Mouse (Mus musculus) myocyte (in vitro differentiated cells): ENCODE data around the gene Trpc2.
"Not testable (repeated sequence)": the region's sequence is repeated elsewhere in the genome, so short reads cannot be mapped to it uniquely, and the experiment has no call there.

Source experiments
- CEBPB ChIP-seq: IDR thresholded peaks from 2 replicates; pipeline ENCODE4 v1.6.1; 2011; ENCODE audit warnings: mild to moderate bottlenecking, moderate library complexity; ENCODE audit not compliant: poor library complexity, insufficient read depth, severe bottlenecking
- E2F4 ChIP-seq: IDR thresholded peaks from one replicate; pipeline ENCODE4 v1.6.1; 2011; ENCODE audit warnings: mild to moderate bottlenecking, control low read depth, moderate library complexity; ENCODE audit not compliant: insufficient read depth
- MAX ChIP-seq: IDR thresholded peaks from one replicate; pipeline ENCODE4 v1.6.1; 2011; ENCODE audit warnings: low read depth, mild to moderate bottlenecking, control low read depth
- MYOD1 ChIP-seq, 3 experiments: IDR thresholded peaks; one replicate each; pipeline ENCODE4 v1.6.1; 2011; ENCODE audit warnings: control low read depth in 2 of 3, low read depth in 2 of 3, mild to moderate bottlenecking in 2 of 3, moderate library complexity in 1 of 3; ENCODE audit not compliant: insufficient read length in 2 of 3, control insufficient read depth in 1 of 3
- MYOG ChIP-seq, 3 experiments: IDR thresholded peaks; one replicate each; pipeline ENCODE4 v1.6.1; 2011; ENCODE audit warnings: control low read depth in 2 of 3, low read depth in 2 of 3, mild to moderate bottlenecking in 2 of 3; ENCODE audit not compliant: insufficient read length in 2 of 3, control insufficient read depth in 1 of 3, insufficient read depth in 1 of 3
- POLR2A ChIP-seq: IDR thresholded peaks from one replicate; pipeline ENCODE4 v1.6.1; 2011; ENCODE audit warnings: low read depth, mild to moderate bottlenecking, control low read depth, moderate library complexity; ENCODE audit not compliant: insufficient read length
- POLR2AphosphoS2 ChIP-seq: IDR thresholded peaks from one replicate; pipeline ENCODE4 v1.6.1; 2011; ENCODE audit warnings: low read depth, control low read depth; ENCODE audit not compliant: insufficient read length
- SRF ChIP-seq: IDR thresholded peaks from one replicate; pipeline ENCODE4 v1.6.1; 2011; ENCODE audit warnings: low read depth; ENCODE audit not compliant: control insufficient read depth, insufficient read length
- USF1 ChIP-seq: IDR thresholded peaks from one replicate; pipeline ENCODE4 v1.6.1; 2011; ENCODE audit warnings: low read depth, mild to moderate bottlenecking, control low read depth, moderate library complexity

- not testable (repeated sequence) for TF ChIP-seq USF1; POLR2A; SRF; E2F4; MAX; POLR2AphosphoS2; CEBPB; MYOG (IDR thresholded peaks at IDR 0.05; ENCODE audit: control insufficient read depth in 1 of 3, insufficient read depth in 1 of 3, insufficient read length in 2 of 3, low read depth in 2 of 3); MYOD1 (IDR thresholded peaks at IDR 0.05; ENCODE audit: control insufficient read depth in 1 of 3, insufficient read length in 2 of 3, low read depth in 2 of 3)
Observed at GRCm38 (mm10) chr7:102048524-102048923, 34.4 kb upstream of the Trpc2 start.
